Mouse (Mus musculus): Measurements from ENCODE around the gene Zfp69. TPM values are rescaled to one million over a fixed set of nuclear protein-coding genes. Genes with fewer than 3 reads are reported as not detected.

Zfp69 gene
- polyA plus RNA-seq, 1 experiment: 2.9 TPM

GRCm38 (mm10) chr4:120887381-120888112, 64.0 kb downstream of the Zfp69 start:
- H3K4me1 ChIP-seq (ENCODE audit: control insufficient read depth, insufficient read depth, low read length): no peaks in the 10 kb centered on the region
- no peak overlapping the region for H3K27ac ChIP-seq (ENCODE audit: insufficient read depth, low read length)
- no peak overlapping the region for H3K9ac ChIP-seq (ENCODE audit: low read depth, poor library complexity, severe bottlenecking)
- no peaks in the 10 kb centered on the region for H3K36me3 ChIP-seq (ENCODE audit: control insufficient read depth, insufficient read depth, low read length, poor library complexity, severe bottlenecking)
- no peaks in the 10 kb centered on the region for H3K9me3 ChIP-seq (replicated peaks; ENCODE audit: control insufficient read depth, insufficient read depth, low read length, poor library complexity, severe bottlenecking)
- no peaks in the 10 kb centered on the region for H3K27me3 ChIP-seq (ENCODE audit: control insufficient read depth, insufficient read depth, low read length, poor library complexity, severe bottlenecking)
- TF ChIP-seq CTCF (IDR thresholded peaks at IDR 0.05; ENCODE audit: low read depth, low read length) (no peak), EP300 (IDR thresholded peaks at IDR 0.05; ENCODE audit: insufficient read depth, low read depth, low read length) (no peak), POLR2A (IDR thresholded peaks at IDR 0.05; ENCODE audit: insufficient read depth, low read length) (no peak)
- no peak overlapping the region for H3K4me3 ChIP-seq (ENCODE audit: low read depth, low read length)

GRCm38 (mm10) chr4:120886811-120887210, 64.7 kb downstream of the Zfp69 start:
- H3K4me1 ChIP-seq (ENCODE audit: control insufficient read depth, insufficient read depth, low read length): no peaks in the 10 kb centered on the region
- TF ChIP-seq CTCF (IDR thresholded peaks at IDR 0.05; ENCODE audit: low read depth, low read length) (no peak), EP300 (IDR thresholded peaks at IDR 0.05; ENCODE audit: insufficient read depth, low read depth, low read length) (no peak), POLR2A (IDR thresholded peaks at IDR 0.05; ENCODE audit: insufficient read depth, low read length) (no peak)

GRCm38 (mm10) chr4:120886131-120886530, 65.4 kb downstream of the Zfp69 start:
- Histone ChIP-seq H3K4me3 (ENCODE audit: low read depth, low read length) (no peak overlapping the region), H3K4me1 (ENCODE audit: control insufficient read depth, insufficient read depth, low read length) (no peaks in the 10 kb centered on the region)

More at GRCm38 (mm10) chr4:120886811-120887210, 64.7 kb downstream of the Zfp69 start:
- no peaks in the 10 kb centered on the region for H3K36me3 ChIP-seq (ENCODE audit: control insufficient read depth, insufficient read depth, low read length, poor library complexity, severe bottlenecking)
- H3K27ac ChIP-seq (ENCODE audit: insufficient read depth, low read length): no peak overlapping the region
- no peaks in the 10 kb centered on the region for H3K27me3 ChIP-seq (ENCODE audit: control insufficient read depth, insufficient read depth, low read length, poor library complexity, severe bottlenecking)
- no peaks in the 10 kb centered on the region for H3K9me3 ChIP-seq (replicated peaks; ENCODE audit: control insufficient read depth, insufficient read depth, low read length, poor library complexity, severe bottlenecking)
- H3K4me3 ChIP-seq (ENCODE audit: low read depth, low read length): no peak overlapping the region
- H3K9ac ChIP-seq (ENCODE audit: low read depth, poor library complexity, severe bottlenecking): no peak overlapping the region

GRCm38 (mm10) chr4:120885208-120886120, 66.0 kb downstream of the Zfp69 start:
- Histone ChIP-seq H3K9ac (ENCODE audit: low read depth, poor library complexity, severe bottlenecking) (no peak overlapping the region), H3K9me3 (replicated peaks; ENCODE audit: control insufficient read depth, insufficient read depth, low read length, poor library complexity, severe bottlenecking) (no peaks in the 10 kb centered on the region), H3K4me3 (ENCODE audit: low read depth, low read length) (no peak overlapping the region), H3K36me3 (ENCODE audit: control insufficient read depth, insufficient read depth, low read length, poor library complexity, severe bottlenecking) (no peaks in the 10 kb centered on the region), H3K4me1 (ENCODE audit: control insufficient read depth, insufficient read depth, low read length) (no peaks in the 10 kb centered on the region), H3K27ac (ENCODE audit: insufficient read depth, low read length) (no peak overlapping the region), H3K27me3 (ENCODE audit: control insufficient read depth, insufficient read depth, low read length, poor library complexity, severe bottlenecking) (no peaks in the 10 kb centered on the region)
- TF ChIP-seq POLR2A (IDR thresholded peaks at IDR 0.05; ENCODE audit: insufficient read depth, low read length) (no peak), EP300 (IDR thresholded peaks at IDR 0.05; ENCODE audit: insufficient read depth, low read depth, low read length) (no peak), CTCF (IDR thresholded peaks at IDR 0.05; ENCODE audit: low read depth, low read length) (no peak)

More at GRCm38 (mm10) chr4:120886131-120886530, 65.4 kb downstream of the Zfp69 start:
- Histone ChIP-seq H3K9me3 (replicated peaks; ENCODE audit: control insufficient read depth, insufficient read depth, low read length, poor library complexity, severe bottlenecking) (no peaks in the 10 kb centered on the region), H3K36me3 (ENCODE audit: control insufficient read depth, insufficient read depth, low read length, poor library complexity, severe bottlenecking) (no peaks in the 10 kb centered on the region), H3K9ac (ENCODE audit: low read depth, poor library complexity, severe bottlenecking) (no peak overlapping the region), H3K27ac (ENCODE audit: insufficient read depth, low read length) (no peak overlapping the region), H3K27me3 (ENCODE audit: control insufficient read depth, insufficient read depth, low read length, poor library complexity, severe bottlenecking) (no peaks in the 10 kb centered on the region)
- TF ChIP-seq POLR2A (IDR thresholded peaks at IDR 0.05; ENCODE audit: insufficient read depth, low read length) (no peak), EP300 (IDR thresholded peaks at IDR 0.05; ENCODE audit: insufficient read depth, low read depth, low read length) (no peak), CTCF (IDR thresholded peaks at IDR 0.05; ENCODE audit: low read depth, low read length) (no peak)

- Histone ChIP-seq H3K9ac (ENCODE audit: low read depth, poor library complexity, severe bottlenecking) (no peak overlapping the region), H3K4me1 (ENCODE audit: control insufficient read depth, insufficient read depth, low read length) (no peaks in the 10 kb centered on the region), H3K9me3 (replicated peaks; ENCODE audit: control insufficient read depth, insufficient read depth, low read length, poor library complexity, severe bottlenecking) (no peaks in the 10 kb centered on the region), H3K27me3 (ENCODE audit: control insufficient read depth, insufficient read depth, low read length, poor library complexity, severe bottlenecking) (no peaks in the 10 kb centered on the region), H3K36me3 (ENCODE audit: control insufficient read depth, insufficient read depth, low read length, poor library complexity, severe bottlenecking) (no peaks in the 10 kb centered on the region), H3K4me3 (ENCODE audit: low read depth, low read length) (no peak overlapping the region), H3K27ac (ENCODE audit: insufficient read depth, low read length) (no peak overlapping the region)
- TF ChIP-seq CTCF (IDR thresholded peaks at IDR 0.05; ENCODE audit: low read depth, low read length) (no peak), POLR2A (IDR thresholded peaks at IDR 0.05; ENCODE audit: insufficient read depth, low read length) (no peak), EP300 (IDR thresholded peaks at IDR 0.05; ENCODE audit: insufficient read depth, low read depth, low read length) (no peak)
These were observed 69.4 kb downstream of the Zfp69 start for GRCm38 (mm10) chr4:120882002-120882625.

Data from ES-Bruce4 (cell line).